Mouse (Mus musculus) embryonic facial prominence, embryonic 15.5 days (tissue): ENCODE results near the gene Exo5. TPM values are rescaled to one million over a fixed set of nuclear protein-coding genes. Genes with fewer than 3 reads are reported as not detected.
A peak's percentile ranks its signal among the peaks of the same experiment; 100 is the strongest.

Experiments used
- ATAC-seq: fragments of 200-750 bp; cut with Nextera tagmentation; 2 replicates; pipeline ENCODE4 v1.8.0; 2017; ENCODE audit warnings: low read depth, moderate TSS enrichment; ENCODE audit not compliant: insufficient number of reproducible peaks, low FRiP score, low TSS enrichment
- H3K27ac ChIP-seq: fragments of 300-500 bp; sonication (generic); replicated peaks from 2 replicates; pipeline ENCODE4 v1.5.1; 2015; ENCODE audit warnings: mild to moderate bottlenecking, inconsistent platforms
- H3K27me3 ChIP-seq: fragments of 300-500 bp; sonication (generic); 2 replicates; pipeline ENCODE4 v1.6.1; 2015; ENCODE audit warnings: inconsistent platforms
- H3K36me3 ChIP-seq: fragments of 300-500 bp; sonication (generic); 2 replicates; pipeline ENCODE4 v1.6.1; 2015; ENCODE audit warnings: mild to moderate bottlenecking, inconsistent platforms
- H3K4me1 ChIP-seq: fragments of 300-500 bp; sonication (generic); 2 replicates; pipeline ENCODE4 v1.6.1; 2015; ENCODE audit warnings: inconsistent platforms
- H3K4me2 ChIP-seq: fragments of 300-500 bp; sonication (generic); replicated peaks from 2 replicates; pipeline ENCODE4 v1.6.1; 2015; ENCODE audit warnings: mild to moderate bottlenecking, inconsistent platforms
- H3K4me3 ChIP-seq: fragments of 300-500 bp; sonication (generic); replicated peaks from 2 replicates; pipeline ENCODE4 v1.5.1; 2015; ENCODE audit warnings: mild to moderate bottlenecking, inconsistent platforms
- H3K9ac ChIP-seq: fragments of 300-500 bp; sonication (generic); 2 replicates; pipeline ENCODE4 v1.6.1; 2015; ENCODE audit warnings: inconsistent platforms
- H3K9me3 ChIP-seq: fragments of 300-500 bp; sonication (generic); replicated peaks from 2 replicates; pipeline ENCODE4 v1.6.1; 2016; ENCODE audit warnings: inconsistent platforms
- WGBS: fragments of 180-500 bp; shearing (Covaris S2); methylation state at CpG from one replicate; pipeline ENCODE4 v1.1.7; 2015; 5-methylcytosine and 5-hydroxymethylcytosine counted together
- polyA plus RNA-seq: library from polyadenylated mRNA; unstranded; fragments of >200 nt; fragmentation: Nextera tagmentation; extraction: Ambion mirVana; gene quantifications from 2 replicates; pipeline ENCODE4 v1.2.1, GENCODE M21; 2015

The Exo5 gene
- polyA plus RNA-seq, 1 experiment from 2014 or later: 26.4 TPM

DNA sequence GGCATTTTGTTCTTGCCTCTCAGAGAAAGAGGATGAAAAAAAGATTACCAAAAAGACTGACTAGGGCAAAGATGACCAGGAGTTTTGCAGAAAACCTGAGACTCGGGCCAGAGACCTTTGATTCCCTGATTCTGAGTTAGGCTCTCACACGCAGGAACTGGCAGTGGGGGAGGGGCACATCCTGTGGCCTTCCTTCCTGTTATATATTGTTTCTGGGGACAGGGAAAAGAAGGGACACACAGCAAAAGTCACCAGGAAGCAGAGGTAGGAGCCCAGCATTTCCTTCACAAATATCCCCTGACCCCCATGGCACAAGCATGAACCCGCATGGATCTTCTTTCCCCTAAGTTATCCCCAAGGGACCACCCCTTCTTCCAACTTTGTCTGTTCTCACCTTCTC, 24.1 kb upstream of the Exo5 start:
- WGBS: 55% methylated on average over 3 of the region's 3 CpGs
- no peak overlapping the region for H3K4me2 ChIP-seq

DNA sequence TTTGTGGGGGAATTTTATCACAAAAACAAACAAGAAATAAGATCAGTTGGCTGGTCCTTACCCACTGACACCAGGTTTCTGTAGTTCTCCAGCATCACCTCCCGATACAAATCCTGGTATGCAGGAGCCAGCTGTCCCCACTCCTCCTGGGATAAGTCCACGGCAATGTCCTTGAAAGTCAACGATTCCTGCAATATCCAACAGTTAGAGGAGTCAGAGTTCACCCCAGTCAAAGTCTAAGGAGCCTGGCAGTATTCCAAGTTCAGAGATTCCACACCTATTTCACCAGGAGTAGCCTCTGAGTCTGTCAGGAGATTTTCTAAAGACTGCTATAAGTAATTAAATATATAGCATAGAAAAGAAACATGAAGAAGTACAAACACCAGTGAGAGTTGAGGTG, 10.2 kb upstream of the Exo5 start:
- Histone ChIP-seq H3K4me3 (no peak overlapping the region), H3K4me1 (no peaks in the 10 kb centered on the region), H3K9me3 (peaks cover 6% of the 10 kb centered on the region; the same call in 1 of the 2 replicates), H3K27ac (no peak overlapping the region), H3K4me2 (no peak overlapping the region), H3K9ac (no peak overlapping the region), H3K36me3 (peaks cover 10% of the 10 kb centered on the region), H3K27me3 (no peaks in the 10 kb centered on the region)
- 83% methylated on average over 3 of the region's 3 CpGs for WGBS
- no peak for ATAC-seq

More for the DNA sequence above, 24.1 kb upstream of the Exo5 start:
- Histone ChIP-seq H3K9ac (no peak overlapping the region), H3K9me3 (no peaks in the 10 kb centered on the region), H3K4me3 (no peak overlapping the region), H3K27ac (no peak overlapping the region; the same call in 1 of the 2 replicates), H3K36me3 (peaks cover 15% of the 10 kb centered on the region; the same call in 1 of the 2 replicates), H3K27me3 (no peaks in the 10 kb centered on the region), H3K4me1 (peaks cover 10% of the 10 kb centered on the region; the same call in 1 of the 2 replicates)
- ATAC-seq: no peak

DNA sequence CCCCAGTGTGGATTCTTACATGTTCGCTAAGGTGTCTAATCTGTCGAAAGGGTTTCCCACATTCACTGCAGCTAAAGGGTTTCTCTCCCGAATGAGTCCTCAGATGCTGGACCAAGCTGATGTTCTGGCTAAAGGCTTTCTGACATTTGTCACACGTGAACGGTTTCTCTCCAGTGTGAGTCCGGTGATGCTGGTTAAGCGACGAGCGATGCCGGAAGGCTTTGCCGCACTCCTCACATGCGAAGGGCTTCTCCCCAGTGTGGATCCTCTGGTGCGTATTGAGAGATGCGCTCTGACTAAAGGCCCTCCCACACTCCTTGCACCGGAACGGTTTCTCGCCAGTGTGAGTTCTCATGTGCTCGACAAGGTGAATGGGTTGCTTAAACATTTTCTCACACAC, 5.9 kb upstream of the Exo5 start:
- no peak for ATAC-seq
- H3K4me3 ChIP-seq: no peak overlapping the region
- peaks cover 6% of the 10 kb centered on the region; the same call in 1 of the 2 replicates for H3K9me3 ChIP-seq
- no peak overlapping the region for H3K9ac ChIP-seq
- 94% methylated on average over 18 of the region's 18 CpGs for WGBS
- no peak overlapping the region for H3K27ac ChIP-seq
- H3K4me1 ChIP-seq: no peaks in the 10 kb centered on the region
- no peaks in the 10 kb centered on the region for H3K27me3 ChIP-seq
- peaks cover 10% of the 10 kb centered on the region for H3K36me3 ChIP-seq
- no peak overlapping the region for H3K4me2 ChIP-seq

DNA sequence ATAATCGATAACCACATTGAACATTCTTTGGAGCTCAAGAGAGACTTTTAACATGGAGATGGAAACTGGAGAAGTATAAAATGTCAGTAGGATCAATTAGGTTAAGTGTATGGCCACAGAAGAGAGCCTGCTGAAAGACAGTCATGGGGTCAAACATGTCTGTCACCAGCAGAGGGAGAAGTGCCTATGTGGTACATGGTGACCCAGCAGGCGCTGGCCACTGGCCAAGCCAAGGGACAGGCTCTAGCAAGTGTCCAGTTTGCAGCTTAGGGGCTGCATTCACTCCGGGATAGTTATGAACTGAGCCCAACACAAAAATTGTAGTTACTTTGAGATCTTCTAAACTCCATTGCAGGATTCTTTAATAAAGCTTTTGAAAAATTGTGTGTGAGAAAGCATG, 3.9 kb upstream of the Exo5 start:
- Histone ChIP-seq H3K4me1 (peaks cover 4% of the 10 kb centered on the region; the same call in 1 of the 2 replicates), H3K4me3 (no peak overlapping the region), H3K27me3 (no peaks in the 10 kb centered on the region), H3K9ac (no peak overlapping the region), H3K4me2 (no peak overlapping the region), H3K9me3 (peaks cover 6% of the 10 kb centered on the region; the same call in 1 of the 2 replicates), H3K27ac (no peak overlapping the region), H3K36me3 (peaks cover 10% of the 10 kb centered on the region)
- 83% methylated on average over 3 of the region's 3 CpGs for WGBS
- ATAC-seq: no peak

DNA sequence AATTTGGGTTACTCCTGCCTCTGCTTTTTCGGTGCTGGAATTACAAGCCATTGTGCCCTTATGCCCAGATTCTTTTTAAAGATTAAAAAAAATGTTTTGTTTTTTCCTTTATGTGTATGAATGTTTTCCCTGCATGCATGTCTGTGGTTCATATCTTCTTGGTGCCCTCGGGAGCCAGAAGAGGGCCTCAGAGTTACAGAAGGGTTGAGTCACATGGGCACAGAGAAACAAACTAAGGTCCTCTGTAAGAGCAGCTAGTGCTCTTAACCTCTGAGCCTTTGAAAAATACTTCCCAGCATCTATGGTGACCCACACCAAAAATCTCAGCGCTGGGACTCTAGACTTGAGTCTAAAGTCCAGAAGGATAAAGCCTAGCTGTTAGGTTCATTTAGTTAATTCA, 569 bp upstream of the Exo5 start:
- Histone ChIP-seq H3K4me3 (peak overlapping the region; percentile 74), H3K27ac (peak overlapping the region; percentile 87), H3K36me3 (peaks cover 23% of the 10 kb centered on the region), H3K4me1 (peaks cover 4% of the 10 kb centered on the region; the same call in 1 of the 2 replicates), H3K9me3 (peaks cover 8% of the 10 kb centered on the region; the same call in 1 of the 2 replicates), H3K4me2 (peak overlapping the region; percentile 78), H3K27me3 (no peaks in the 10 kb centered on the region), H3K9ac (peak overlapping the region; percentile 73; the same call in 1 of the 2 replicates)
- ATAC-seq: no peak
- 20% methylated on average over 3 of the region's 3 CpGs for WGBS

DNA sequence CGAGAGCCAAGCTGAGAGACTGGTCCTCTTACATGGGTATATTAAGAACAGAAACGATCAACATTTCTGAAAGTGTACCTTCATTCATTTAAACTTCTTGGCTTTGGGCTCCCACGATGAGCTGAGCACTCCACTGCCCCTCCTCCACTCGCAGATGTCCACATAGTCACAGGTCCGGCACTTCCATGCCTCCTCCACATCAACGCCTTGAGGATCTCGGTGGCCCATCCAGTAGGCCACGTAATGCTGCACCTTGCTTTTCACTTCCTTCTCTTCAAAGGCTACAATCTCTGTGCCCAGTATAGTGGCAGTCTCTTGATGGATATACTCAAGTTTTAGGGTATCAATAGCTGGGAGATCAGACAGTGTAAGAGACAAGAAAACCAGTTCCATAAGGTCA, 3.4 kb downstream of the Exo5 start:
- ATAC-seq: no peak
- Histone ChIP-seq H3K27ac (no peak overlapping the region), H3K27me3 (no peaks in the 10 kb centered on the region), H3K4me2 (no peak overlapping the region), H3K36me3 (peaks cover 27% of the 10 kb centered on the region), H3K9me3 (peaks cover 7% of the 10 kb centered on the region; the same call in 1 of the 2 replicates), H3K4me1 (peaks cover 4% of the 10 kb centered on the region; the same call in 1 of the 2 replicates), H3K9ac (no peak overlapping the region), H3K4me3 (no peak overlapping the region)
- WGBS: 95% methylated on average over 8 of the region's 8 CpGs

DNA sequence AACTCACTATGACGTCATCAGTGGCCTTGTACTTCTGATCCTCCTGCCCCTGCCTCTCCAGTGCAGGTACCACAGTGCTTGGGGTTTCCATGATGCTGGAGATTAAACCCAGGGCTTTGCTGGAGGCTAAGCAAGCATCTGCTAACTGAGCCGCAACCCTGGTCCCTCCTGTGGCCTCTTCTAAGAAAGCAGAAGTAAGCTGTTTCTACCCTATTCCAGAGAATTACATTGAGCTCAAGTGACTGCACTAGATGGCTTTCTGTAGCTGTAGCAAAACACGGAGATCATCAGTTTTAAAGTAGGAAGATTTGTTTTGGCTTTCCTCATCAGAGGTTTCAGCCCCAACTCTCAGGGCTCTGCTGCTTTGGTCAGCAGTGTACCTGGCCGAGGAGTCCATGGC, 10.3 kb downstream of the Exo5 start:
- Histone ChIP-seq H3K4me1 (no peaks in the 10 kb centered on the region), H3K27me3 (no peaks in the 10 kb centered on the region), H3K4me2 (no peak overlapping the region), H3K9me3 (no peaks in the 10 kb centered on the region), H3K36me3 (no peaks in the 10 kb centered on the region), H3K4me3 (no peak overlapping the region), H3K27ac (no peak overlapping the region), H3K9ac (no peak overlapping the region)
- WGBS: 72% methylated on average over 4 of the region's 4 CpGs
- no peak for ATAC-seq

DNA sequence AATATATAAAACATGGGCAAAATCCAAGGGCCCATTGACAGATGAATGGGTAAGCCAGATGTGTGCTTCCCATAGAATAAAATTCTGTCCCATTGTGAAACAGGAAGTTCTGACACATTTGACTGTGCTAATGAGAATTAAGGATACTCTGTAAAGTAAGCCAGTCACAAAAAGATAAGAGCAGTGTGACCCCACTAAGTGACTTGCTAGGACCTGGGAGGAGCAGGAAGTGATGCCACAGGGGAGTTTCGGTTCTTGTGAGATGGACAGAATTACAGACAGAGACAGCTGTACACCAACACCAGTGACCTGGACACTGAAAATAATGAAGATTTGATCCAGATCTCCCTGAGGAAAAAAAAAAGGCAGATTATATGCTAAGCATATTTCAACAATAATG, 11.0 kb downstream of the Exo5 start:
- ATAC-seq: no peak
- no peak overlapping the region for H3K27ac ChIP-seq
- 67% methylated on average over 1 of the region's 1 CpGs for WGBS

DNA sequence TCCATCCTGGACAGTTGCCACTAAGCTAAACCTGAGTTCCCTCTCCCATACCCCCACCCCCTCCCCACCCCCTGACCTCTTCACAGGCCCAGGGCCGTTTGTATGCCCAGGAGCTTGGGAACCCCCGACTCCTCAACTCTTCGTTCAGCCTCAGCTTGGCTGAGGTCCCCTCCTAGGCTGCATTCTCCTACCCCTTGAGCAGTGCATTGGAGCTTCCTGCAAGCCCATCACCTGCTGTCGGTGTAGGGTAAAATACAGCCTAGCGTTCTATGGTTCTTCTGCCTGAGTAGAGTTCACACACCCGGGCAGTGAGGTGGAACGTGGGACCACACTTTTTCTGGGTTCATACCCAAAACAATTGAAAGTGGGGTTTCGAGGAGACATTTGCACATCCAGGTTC, 11.4 kb downstream of the Exo5 start:
- Histone ChIP-seq H3K4me3 (no peak overlapping the region), H3K4me2 (no peak overlapping the region), H3K4me1 (no peaks in the 10 kb centered on the region), H3K36me3 (no peaks in the 10 kb centered on the region), H3K27me3 (no peaks in the 10 kb centered on the region), H3K27ac (no peak overlapping the region), H3K9me3 (no peaks in the 10 kb centered on the region), H3K9ac (no peak overlapping the region)
- no peak for ATAC-seq
- WGBS: 68% methylated on average over 8 of the region's 8 CpGs

More for the DNA sequence above, 11.0 kb downstream of the Exo5 start:
- no peak overlapping the region for H3K4me2 ChIP-seq
- no peak overlapping the region for H3K9ac ChIP-seq
- no peaks in the 10 kb centered on the region for H3K27me3 ChIP-seq
- H3K4me1 ChIP-seq: no peaks in the 10 kb centered on the region
- H3K4me3 ChIP-seq: no peak overlapping the region
- H3K36me3 ChIP-seq: no peaks in the 10 kb centered on the region
- H3K9me3 ChIP-seq: no peaks in the 10 kb centered on the region

DNA sequence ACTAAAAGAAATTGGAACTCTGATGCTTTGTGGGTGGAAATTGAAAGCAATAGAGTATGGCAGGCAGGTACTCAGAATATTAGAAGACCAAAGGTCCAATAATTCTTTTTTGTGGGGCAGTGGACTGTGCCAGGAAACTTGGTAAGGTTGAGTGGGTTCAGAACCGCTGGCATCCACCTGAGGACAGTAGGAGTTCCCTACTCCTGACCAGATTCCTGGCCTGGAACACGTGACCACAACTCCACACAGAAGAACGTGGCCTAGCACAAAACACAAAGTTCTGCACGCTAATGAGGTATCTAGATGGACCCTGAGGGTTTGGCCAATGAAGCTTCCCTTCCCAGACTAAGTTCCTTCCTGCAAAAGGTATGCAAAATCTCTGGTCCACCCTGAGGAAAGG, 12.0 kb downstream of the Exo5 start:
- Histone ChIP-seq H3K27ac (no peak overlapping the region), H3K4me3 (no peak overlapping the region), H3K36me3 (no peaks in the 10 kb centered on the region), H3K9me3 (no peaks in the 10 kb centered on the region), H3K4me2 (no peak overlapping the region), H3K4me1 (no peaks in the 10 kb centered on the region), H3K27me3 (no peaks in the 10 kb centered on the region), H3K9ac (no peak overlapping the region)
- ATAC-seq: no peak
- WGBS: 48% methylated on average over 4 of the region's 4 CpGs

DNA sequence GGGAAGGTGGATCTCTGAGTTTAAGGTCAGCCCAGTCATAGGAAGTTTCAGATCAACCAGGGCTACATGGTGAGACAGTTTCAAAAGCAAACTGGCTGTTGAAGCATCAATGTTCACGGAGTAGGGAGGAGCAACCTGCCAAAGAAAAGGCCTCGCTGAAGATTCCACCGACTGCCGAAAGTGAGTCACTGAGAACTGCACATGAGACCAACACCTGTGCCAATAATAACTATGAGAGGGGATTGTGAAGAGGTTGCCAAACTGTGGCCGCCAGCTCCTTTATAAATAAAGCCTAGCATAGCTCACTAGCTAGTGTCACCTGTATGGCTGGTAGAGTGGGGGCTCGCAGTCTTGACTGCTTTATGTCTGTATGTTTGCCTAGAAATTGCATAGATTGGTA, 13.7 kb downstream of the Exo5 start:
- H3K4me3 ChIP-seq: no peak overlapping the region
- no peaks in the 10 kb centered on the region for H3K9me3 ChIP-seq
- no peaks in the 10 kb centered on the region for H3K4me1 ChIP-seq
- H3K27ac ChIP-seq: no peak overlapping the region
- H3K36me3 ChIP-seq: no peaks in the 10 kb centered on the region
- no peak for ATAC-seq
- 79% methylated on average over 6 of the region's 6 CpGs for WGBS
- no peaks in the 10 kb centered on the region for H3K27me3 ChIP-seq
- no peak overlapping the region for H3K4me2 ChIP-seq
- H3K9ac ChIP-seq: no peak overlapping the region

DNA sequence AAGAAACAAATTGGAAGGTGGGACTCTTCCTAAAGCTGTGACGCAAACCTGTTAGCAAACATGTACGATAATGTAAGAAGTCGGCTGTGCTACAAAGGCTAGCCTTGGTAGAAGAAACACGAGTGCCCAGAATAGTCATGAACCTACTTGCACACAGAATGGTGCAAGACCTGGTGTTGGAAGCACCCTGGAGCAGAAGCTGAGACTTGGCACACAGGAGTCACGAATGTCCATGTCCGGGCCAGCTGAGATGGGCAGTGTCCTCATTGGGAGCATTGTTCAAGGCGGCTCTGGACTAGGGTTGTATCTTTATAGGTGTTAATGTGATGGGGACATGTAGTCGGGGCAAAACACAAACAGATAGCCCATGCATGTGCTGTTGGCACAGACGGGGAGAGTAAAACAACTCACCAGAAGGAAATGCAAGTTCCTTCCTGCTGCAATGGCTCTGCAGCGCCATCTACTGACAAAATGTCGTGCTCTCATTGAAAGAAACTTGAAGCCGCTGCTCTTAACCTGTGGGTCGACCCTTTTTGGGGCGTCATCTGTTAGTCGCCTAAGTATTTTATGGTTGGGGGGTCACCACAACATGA, 15.2 kb downstream of the Exo5 start:
- Histone ChIP-seq H3K9me3 (no peaks in the 10 kb centered on the region), H3K4me2 (no peak overlapping the region), H3K4me1 (no peaks in the 10 kb centered on the region), H3K36me3 (no peaks in the 10 kb centered on the region), H3K27ac (no peak overlapping the region), H3K4me3 (no peak overlapping the region), H3K9ac (no peak overlapping the region), H3K27me3 (no peaks in the 10 kb centered on the region)
- 33% methylated on average over 15 of the region's 15 CpGs for WGBS
- no peak for ATAC-seq
